Mouse (Mus musculus): ENCODE measurements around the gene Gpr137. TPM values are rescaled to one million over a fixed set of nuclear protein-coding genes. Genes with fewer than 3 reads are reported as not detected.

Gpr137 gene
- polyA plus RNA-seq (2014; fragmentation: Illumina TruSeq; extraction: RNeasy Lipid Tissue Mini Kit (QIAGEN cat#74804); ENCODE audit: low read depth, low replicate concordance): 0.98 TPM

GRCm38 (mm10) chr19:6942249-6942691, at the start of gene Gpr137:
Gene Gpr137, minus strand, starts transcription at chr19:6942480.

GRCm38 (mm10) chr19:6987061-6987903, 45.0 kb upstream of the Gpr137 start, which contains the start of gene Vegfb:
Gene Vegfb, minus strand, starts transcription at chr19:6987651.

GRCm38 (mm10) chr19:6980381-6981093, 38.3 kb upstream of the Gpr137 start, which contains the start of gene Fkbp2:
Gene Fkbp2, minus strand, starts transcription at chr19:6980501.

GRCm38 (mm10) chr19:6975537-6976521, 33.5 kb upstream of the Gpr137 start, which contains the start of gene Plcb3:
Gene Plcb3, minus strand, starts transcription at chr19:6976470.

GRCm38 (mm10) chr19:6974211-6975205, 32.2 kb upstream of the Gpr137 start, which contains the start of gene Ppp1r14b:
Gene Ppp1r14b, plus strand, starts transcription at chr19:6974968.

GRCm38 (mm10) chr19:6941372-6942248, 670 bp downstream of the Gpr137 start, which contains the start of gene Bad:
Gene Bad, plus strand, starts transcription at chr19:6941861.

GRCm38 (mm10) chr19:6934195-6934977, 7.9 kb downstream of the Gpr137 start, which contains the start of gene Kcnk4:
Gene Kcnk4, minus strand, starts transcription at chr19:6934515.

GRCm38 (mm10) chr19:6925307-6925573, 17.0 kb downstream of the Gpr137 start, which contains the start of gene Catsperz:
Gene Catsperz, minus strand, starts transcription at chr19:6925380.

GRCm38 (mm10) chr19:6921647-6922567, 20.4 kb downstream of the Gpr137 start, which contains the start of gene Esrra:
Gene Esrra, minus strand, starts transcription at chr19:6921813.

GRCm38 (mm10) chr19:6909507-6910289, 32.6 kb downstream of the Gpr137 start, which contains the start of the genes Trmt112 and Prdx5:
Gene Trmt112, plus strand, starts transcription at chr19:6909698.
Gene Prdx5, minus strand, starts transcription at chr19:6910106.

Other genes with a start within 250 kb of the Gpr137 start
- not detected for gene Rps6ka4, start 101.8 kb downstream of the Gpr137 start, polyA plus RNA-seq (2014; fragmentation: Illumina TruSeq; extraction: RNeasy Lipid Tissue Mini Kit (QIAGEN cat#74804); ENCODE audit: low read depth, low replicate concordance)
- gene Ccdc88b, start 84.3 kb downstream of the Gpr137 start, polyA plus RNA-seq (2014; fragmentation: Illumina TruSeq; extraction: RNeasy Lipid Tissue Mini Kit (QIAGEN cat#74804); ENCODE audit: low read depth, low replicate concordance): not detected
- gene Trmt112, start 32.8 kb downstream of the Gpr137 start, polyA plus RNA-seq (2014; fragmentation: Illumina TruSeq; extraction: RNeasy Lipid Tissue Mini Kit (QIAGEN cat#74804); ENCODE audit: low read depth, low replicate concordance): 20.7 TPM
- 53.2 TPM for gene Prdx5, start 32.4 kb downstream of the Gpr137 start, polyA plus RNA-seq (2014; fragmentation: Illumina TruSeq; extraction: RNeasy Lipid Tissue Mini Kit (QIAGEN cat#74804); ENCODE audit: low read depth, low replicate concordance)
- 2.0 TPM for gene Esrra, start 20.7 kb downstream of the Gpr137 start, polyA plus RNA-seq (2014; fragmentation: Illumina TruSeq; extraction: RNeasy Lipid Tissue Mini Kit (QIAGEN cat#74804); ENCODE audit: low read depth, low replicate concordance)
- not detected for gene Catsperz, start 17.1 kb downstream of the Gpr137 start, polyA plus RNA-seq (2014; fragmentation: Illumina TruSeq; extraction: RNeasy Lipid Tissue Mini Kit (QIAGEN cat#74804); ENCODE audit: low read depth, low replicate concordance)
- not detected for gene Kcnk4, start 8.0 kb downstream of the Gpr137 start, polyA plus RNA-seq (2014; fragmentation: Illumina TruSeq; extraction: RNeasy Lipid Tissue Mini Kit (QIAGEN cat#74804); ENCODE audit: low read depth, low replicate concordance)
- 0.90 TPM for gene Bad, start 619 bp downstream of the Gpr137 start, polyA plus RNA-seq (2014; fragmentation: Illumina TruSeq; extraction: RNeasy Lipid Tissue Mini Kit (QIAGEN cat#74804); ENCODE audit: low read depth, low replicate concordance)
- 2.9 TPM for gene Ppp1r14b, start 32.5 kb upstream of the Gpr137 start, polyA plus RNA-seq (2014; fragmentation: Illumina TruSeq; extraction: RNeasy Lipid Tissue Mini Kit (QIAGEN cat#74804); ENCODE audit: low read depth, low replicate concordance)
- gene Plcb3, start 34.0 kb upstream of the Gpr137 start, polyA plus RNA-seq (2014; fragmentation: Illumina TruSeq; extraction: RNeasy Lipid Tissue Mini Kit (QIAGEN cat#74804); ENCODE audit: low read depth, low replicate concordance): 1.5 TPM
- 20.9 TPM for gene Fkbp2, start 38.0 kb upstream of the Gpr137 start, polyA plus RNA-seq (2014; fragmentation: Illumina TruSeq; extraction: RNeasy Lipid Tissue Mini Kit (QIAGEN cat#74804); ENCODE audit: low read depth, low replicate concordance)
- gene Vegfb, start 45.2 kb upstream of the Gpr137 start, polyA plus RNA-seq (2014; fragmentation: Illumina TruSeq; extraction: RNeasy Lipid Tissue Mini Kit (QIAGEN cat#74804); ENCODE audit: low read depth, low replicate concordance): 3.3 TPM
- 2.7 TPM for gene Dnajc4, start 50.1 kb upstream of the Gpr137 start, polyA plus RNA-seq (2014; fragmentation: Illumina TruSeq; extraction: RNeasy Lipid Tissue Mini Kit (QIAGEN cat#74804); ENCODE audit: low read depth, low replicate concordance)
- gene Nudt22, start 53.6 kb upstream of the Gpr137 start, polyA plus RNA-seq (2014; fragmentation: Illumina TruSeq; extraction: RNeasy Lipid Tissue Mini Kit (QIAGEN cat#74804); ENCODE audit: low read depth, low replicate concordance): not detected
- gene Trpt1, start 53.7 kb upstream of the Gpr137 start, polyA plus RNA-seq (2014; fragmentation: Illumina TruSeq; extraction: RNeasy Lipid Tissue Mini Kit (QIAGEN cat#74804); ENCODE audit: low read depth, low replicate concordance): 0.58 TPM
- 0.16 TPM for gene Fermt3, start 77.0 kb upstream of the Gpr137 start, polyA plus RNA-seq (2014; fragmentation: Illumina TruSeq; extraction: RNeasy Lipid Tissue Mini Kit (QIAGEN cat#74804); ENCODE audit: low read depth, low replicate concordance)
- 34.1 TPM for gene Stip1, start 97.5 kb upstream of the Gpr137 start, polyA plus RNA-seq (2014; fragmentation: Illumina TruSeq; extraction: RNeasy Lipid Tissue Mini Kit (QIAGEN cat#74804); ENCODE audit: low read depth, low replicate concordance)
- 9.3 TPM for gene Macrod1, start 114.3 kb upstream of the Gpr137 start, polyA plus RNA-seq (2014; fragmentation: Illumina TruSeq; extraction: RNeasy Lipid Tissue Mini Kit (QIAGEN cat#74804); ENCODE audit: low read depth, low replicate concordance)
- not detected for gene Flrt1, start 163.2 kb upstream of the Gpr137 start, polyA plus RNA-seq (2014; fragmentation: Illumina TruSeq; extraction: RNeasy Lipid Tissue Mini Kit (QIAGEN cat#74804); ENCODE audit: low read depth, low replicate concordance)